In the genomic region with DNA sequence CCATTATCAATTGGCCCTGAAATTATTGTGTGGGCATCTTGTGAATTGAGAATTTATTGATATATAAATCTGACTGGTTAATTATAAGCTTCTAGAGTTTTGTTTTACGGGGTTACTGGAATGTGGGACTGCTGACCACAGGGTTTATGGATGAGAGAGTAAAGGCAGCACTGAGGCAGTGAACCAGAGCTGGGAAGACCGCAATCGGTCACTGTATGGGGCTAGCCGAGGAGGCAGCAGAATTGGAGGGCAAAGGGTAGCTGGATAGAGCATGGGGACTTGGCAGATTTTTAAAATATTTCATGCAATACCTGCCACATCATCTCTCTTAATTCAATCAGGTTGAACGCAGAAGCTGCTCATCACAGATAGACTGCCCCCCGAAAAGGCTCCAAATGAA, we compare ENCODE assay signal across 14 mouse cellular contexts.
"Had no signal": no experiment of that assay in that cellular context is flagged by ENCODE, and none has a peak within 500 bp of the region (broad histone marks: within the 10 kb centered on the region; RNA-seq: fewer than 3 reads in every experiment).

No protein-coding gene starts in this region.

- H3K27ac ChIP-seq: hindbrain, postnatal 0 days; kidney, postnatal 0 days; layer of hippocampus, adult 2 months; liver, embryonic 12.5 days; midbrain, embryonic 10.5 days; neural tube, embryonic 15.5 days had no signal

- ATAC-seq: hindbrain, postnatal 0 days; liver, embryonic 12.5 days had no signal

- H3K9me3 ChIP-seq: liver, embryonic 12.5 days; midbrain, embryonic 10.5 days; neural tube, embryonic 15.5 days had no signal

- H3K9ac ChIP-seq: liver, embryonic 12.5 days; lung, embryonic 14.5 days; neural tube, embryonic 15.5 days had no signal

- H3K4me1 ChIP-seq: liver, embryonic 12.5 days had no signal

- DNase-seq: lung, embryonic 14.5 days; lung, postnatal 10 days; lung, postnatal 4 days; midbrain, embryonic 14.5 days; right cerebral cortex, adult 18-20 months; right cerebral cortex, postnatal 25 days; thymus, postnatal 14 days had no signal

- H3K4me3 ChIP-seq: layer of hippocampus, adult 2 months; liver, embryonic 12.5 days; midbrain, embryonic 10.5 days; myocyte; neural tube, embryonic 15.5 days had no signal

- H3K27me3 ChIP-seq: liver, embryonic 12.5 days; neural tube, embryonic 15.5 days had no signal

- H3K4me2 ChIP-seq: liver, embryonic 12.5 days; lung, embryonic 14.5 days; neural tube, embryonic 15.5 days had no signal

- H3K36me3 ChIP-seq: liver, embryonic 12.5 days; midbrain, embryonic 10.5 days; neural tube, embryonic 15.5 days had no signal
